Mouse (Mus musculus) lung, embryonic 15.5 days (tissue): ENCODE results near the gene Bnipl. TPM values are rescaled to one million over a fixed set of nuclear protein-coding genes. Genes with fewer than 3 reads are reported as not detected.

Experiments used
- ATAC-seq: fragments of 200-750 bp; cut with Nextera tagmentation; 2 replicates; pipeline ENCODE4 v1.8.0; 2017; ENCODE audit warnings: moderate number of reproducible peaks, borderline replicate concordance; ENCODE audit not compliant: low FRiP score, low TSS enrichment; ENCODE audit errors: extremely low read depth
- H3K27ac ChIP-seq: fragments of 300-500 bp; sonication (generic); 2 replicates; pipeline ENCODE4 v1.5.1; 2015; ENCODE audit warnings: moderate library complexity, mild to moderate bottlenecking, inconsistent platforms
- H3K27me3 ChIP-seq: fragments of 300-500 bp; sonication (generic); 2 replicates; pipeline ENCODE4 v1.6.1; 2015; ENCODE audit warnings: inconsistent platforms
- H3K36me3 ChIP-seq: fragments of 300-500 bp; sonication (generic); 2 replicates; pipeline ENCODE4 v1.6.1; 2015; ENCODE audit warnings: inconsistent platforms
- H3K4me1 ChIP-seq: fragments of 300-500 bp; sonication (generic); 2 replicates; pipeline ENCODE4 v1.6.1; 2015; ENCODE audit warnings: inconsistent platforms
- H3K4me2 ChIP-seq: fragments of 300-500 bp; sonication (generic); 2 replicates; pipeline ENCODE4 v1.6.1; 2015; ENCODE audit warnings: inconsistent platforms, mild to moderate bottlenecking, moderate library complexity
- H3K4me3 ChIP-seq: fragments of 300-500 bp; sonication (generic); 2 replicates; pipeline ENCODE4 v1.5.1; 2015; ENCODE audit warnings: mild to moderate bottlenecking, inconsistent platforms
- H3K9ac ChIP-seq: fragments of 300-500 bp; sonication (generic); 2 replicates; pipeline ENCODE4 v1.6.1; 2015; ENCODE audit warnings: inconsistent platforms
- H3K9me3 ChIP-seq: fragments of 300-500 bp; sonication (generic); 2 replicates; pipeline ENCODE4 v1.6.1; 2016; ENCODE audit warnings: inconsistent platforms
- WGBS: fragments of 180-500 bp; shearing (Covaris S2); methylation state at CpG from one replicate; pipeline ENCODE4 v1.1.7; 2015; 5-methylcytosine and 5-hydroxymethylcytosine counted together
- polyA plus RNA-seq: library from polyadenylated mRNA; unstranded; fragments of >200 nt; fragmentation: Nextera tagmentation; extraction: Ambion mirVana; gene quantifications from 2 replicates; pipeline ENCODE4 v1.2.1, GENCODE M21; 2015

Gene Bnipl
- polyA plus RNA-seq, 1 experiment from 2014 or later = 4.1 TPM

DNA sequence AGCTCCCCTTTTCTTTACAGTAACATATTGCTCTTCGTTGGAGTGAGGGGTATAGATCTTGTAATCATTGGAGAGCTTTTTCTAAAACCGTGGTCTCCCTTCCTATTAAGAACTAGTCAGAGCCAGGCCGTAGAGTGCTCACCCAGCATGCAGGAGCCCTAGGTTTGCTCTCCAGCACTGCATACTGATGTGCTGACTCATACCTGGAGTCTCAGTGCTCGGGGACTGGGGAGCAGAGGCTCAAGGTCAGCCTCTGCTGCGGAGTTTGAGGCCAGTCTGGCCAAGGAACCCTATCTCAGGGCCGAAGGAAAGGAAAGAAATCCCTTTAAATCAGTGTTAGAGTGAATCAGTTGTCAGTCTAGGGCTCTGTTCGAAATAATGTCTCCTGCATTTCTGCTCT is 18.2 kb downstream of the Bnipl start:
- H3K4me1 ChIP-seq = peaks cover 18% of the 10 kb centered on the region
- no peaks in the 10 kb centered on the region for H3K9me3 ChIP-seq
- 72% methylated on average over 7 of the region's 7 CpGs for WGBS
- H3K27ac ChIP-seq = no peak overlapping the region
- H3K27me3 ChIP-seq = no peaks in the 10 kb centered on the region
- H3K36me3 ChIP-seq = peaks cover 61% of the 10 kb centered on the region
- no peak for ATAC-seq
- no peak overlapping the region for H3K4me3 ChIP-seq
- H3K4me2 ChIP-seq = no peak overlapping the region
- H3K9ac ChIP-seq = no peak overlapping the region

DNA sequence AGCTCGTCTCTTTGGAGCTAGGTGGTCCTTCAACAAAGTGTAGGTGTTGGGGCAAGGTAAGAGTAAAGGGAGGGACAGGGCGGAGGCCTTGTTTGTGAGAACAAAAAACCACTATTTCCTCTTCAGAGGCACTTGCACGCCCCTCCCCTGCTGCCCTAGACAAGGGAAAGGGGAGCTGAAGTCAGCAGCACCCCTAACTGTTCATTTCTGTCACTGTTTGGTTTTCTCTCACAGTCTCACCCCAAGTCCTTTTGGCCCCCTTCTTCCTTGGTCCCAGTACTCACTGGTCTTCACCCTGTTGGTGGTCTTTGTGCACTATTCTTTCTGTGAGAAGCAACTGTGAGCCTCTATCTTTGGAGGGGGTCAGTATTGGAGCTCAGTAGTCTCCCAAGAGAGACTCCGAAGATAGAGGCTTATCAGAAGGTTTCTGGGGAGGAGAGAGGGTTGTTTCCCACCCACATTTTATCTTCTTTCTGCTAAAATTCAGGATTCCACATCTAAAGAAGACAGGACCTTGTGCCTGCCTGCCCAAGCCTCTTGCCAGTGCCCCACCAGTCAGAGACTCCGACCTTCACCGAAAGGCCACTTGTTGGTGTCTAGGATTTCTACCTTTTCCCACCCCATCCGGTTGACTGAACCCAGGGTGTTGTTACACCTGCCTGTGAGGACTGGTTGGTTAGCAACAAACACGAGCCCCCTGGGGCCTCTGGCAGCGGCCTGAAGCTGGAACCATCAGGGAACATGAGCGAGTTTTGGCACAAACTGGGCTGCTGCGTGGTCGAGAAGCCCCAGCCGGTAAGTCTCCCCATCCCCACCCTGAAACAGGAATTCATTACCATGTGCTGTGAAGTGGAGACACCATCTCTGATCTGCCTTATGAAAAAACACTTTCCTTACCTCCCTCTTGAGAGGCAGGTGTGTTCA is 19.4 kb downstream of the Bnipl start, which contains the start of gene Mllt11:
Mllt11 (minus strand) TSS at position 874 of the 924 bp plus-strand sequence.
- Histone ChIP-seq H3K4me3 (peak within 1 kb of the TSS; percentile 88; the same call in 1 of the 2 replicates), H3K36me3 (peaks cover 50% of the 10 kb centered on the region), H3K4me2 (peak within 1 kb of the TSS; percentile 86), H3K4me1 (peaks cover 26% of the 10 kb centered on the region), H3K9me3 (no peaks in the 10 kb centered on the region), H3K27me3 (no peaks in the 10 kb centered on the region), H3K27ac (peak within 1 kb of the TSS; percentile 98; the same call in 1 of the 2 replicates), H3K9ac (no peak within 1 kb of the TSS)
- ATAC-seq = no peak
- 75% methylated on average over 13 of the region's 13 CpGs for WGBS

DNA sequence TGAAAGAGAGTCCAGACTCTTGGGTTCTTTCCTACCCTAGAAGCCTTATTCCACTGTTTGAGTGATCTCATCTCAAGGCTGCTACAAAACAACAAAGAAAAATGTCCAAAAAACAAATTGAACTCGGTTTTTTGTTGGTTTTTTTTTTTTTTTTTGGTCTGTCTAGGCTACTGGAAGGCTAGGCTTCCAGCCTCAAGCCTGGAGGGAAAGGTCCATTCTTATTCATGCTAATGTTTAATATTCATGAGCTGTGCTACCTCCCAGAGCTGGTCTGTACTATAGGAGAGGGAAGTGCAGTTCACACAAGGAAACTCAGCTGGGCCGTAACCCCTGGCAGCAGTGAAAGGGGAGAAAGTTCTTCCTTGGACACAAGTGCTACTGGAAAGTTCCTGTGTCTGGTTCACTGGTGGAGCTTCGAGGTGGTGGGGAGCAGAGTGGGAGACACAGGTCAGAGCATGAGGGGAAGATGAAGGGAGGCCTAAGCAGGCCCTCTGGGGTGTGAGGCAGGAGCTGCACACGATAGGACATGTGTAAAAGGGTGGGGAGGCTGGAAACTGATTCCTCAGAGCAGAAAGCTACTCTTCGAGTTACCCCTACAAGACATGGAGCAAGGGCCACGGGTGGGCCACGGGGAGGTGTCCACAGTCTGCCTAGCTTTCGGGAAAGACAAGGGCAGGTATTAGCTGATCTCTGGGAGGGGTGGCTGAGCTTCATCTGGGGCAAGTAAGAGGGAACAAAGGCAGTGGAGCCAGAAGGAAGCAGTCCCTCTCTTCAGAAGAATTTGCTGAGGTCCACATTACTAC is 20.3 kb downstream of the Bnipl start:
- Histone ChIP-seq H3K4me1 (peaks cover 29% of the 10 kb centered on the region), H3K4me3 (peak overlapping the region; percentile 88), H3K9me3 (no peaks in the 10 kb centered on the region), H3K27me3 (no peaks in the 10 kb centered on the region), H3K4me2 (peak overlapping the region; percentile 86), H3K27ac (peak overlapping the region; percentile 98), H3K9ac (peak overlapping the region; percentile 96), H3K36me3 (peaks cover 42% of the 10 kb centered on the region)
- ATAC-seq = no peak
- WGBS = 41% methylated on average over 8 of the region's 8 CpGs

DNA sequence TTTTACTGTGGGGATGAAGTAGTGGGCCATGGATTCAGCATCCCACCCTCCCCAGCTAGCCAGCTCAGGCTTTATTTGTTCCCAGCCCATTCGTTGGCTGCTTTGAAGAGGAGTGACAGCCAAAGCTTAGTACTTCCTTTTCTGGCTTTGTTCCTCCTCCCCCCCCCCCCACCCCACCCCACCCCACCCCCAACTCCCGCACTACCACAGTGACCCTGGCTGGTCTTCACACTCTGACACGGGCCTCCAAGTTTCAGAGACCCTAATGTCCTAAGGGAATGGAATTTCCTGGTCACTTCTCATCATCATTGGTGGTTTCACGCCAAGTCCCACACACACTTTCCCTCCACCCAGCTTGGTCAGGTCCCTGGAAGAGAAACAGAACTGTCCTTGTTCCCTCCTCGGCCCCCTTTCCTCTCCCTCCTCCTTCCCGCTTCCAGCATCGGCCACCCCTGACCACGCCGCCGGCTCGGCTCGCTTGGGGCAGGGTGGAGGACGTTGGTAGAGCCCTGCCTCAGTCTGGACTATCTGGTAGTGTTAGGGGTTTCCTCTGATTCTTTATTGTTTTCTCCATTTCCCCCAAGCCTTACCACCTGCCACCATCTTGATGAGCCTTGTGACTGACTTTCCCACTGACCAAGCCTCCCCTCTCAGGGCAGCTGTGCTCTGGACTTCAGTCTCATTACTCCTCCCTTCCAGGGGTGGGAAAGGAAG is 21.1 kb downstream of the Bnipl start:
- Histone ChIP-seq H3K4me2 (peak overlapping the region; percentile 86), H3K27me3 (no peaks in the 10 kb centered on the region), H3K36me3 (peaks cover 40% of the 10 kb centered on the region), H3K9me3 (no peaks in the 10 kb centered on the region), H3K4me1 (peaks cover 29% of the 10 kb centered on the region), H3K4me3 (peak overlapping the region; percentile 88), H3K27ac (peak overlapping the region; percentile 98), H3K9ac (peak overlapping the region; percentile 96)
- peak; percentile 21; the same call in 1 of the 2 replicates for ATAC-seq
- under 1% methylated on average over 13 of the region's 13 CpGs for WGBS

DNA sequence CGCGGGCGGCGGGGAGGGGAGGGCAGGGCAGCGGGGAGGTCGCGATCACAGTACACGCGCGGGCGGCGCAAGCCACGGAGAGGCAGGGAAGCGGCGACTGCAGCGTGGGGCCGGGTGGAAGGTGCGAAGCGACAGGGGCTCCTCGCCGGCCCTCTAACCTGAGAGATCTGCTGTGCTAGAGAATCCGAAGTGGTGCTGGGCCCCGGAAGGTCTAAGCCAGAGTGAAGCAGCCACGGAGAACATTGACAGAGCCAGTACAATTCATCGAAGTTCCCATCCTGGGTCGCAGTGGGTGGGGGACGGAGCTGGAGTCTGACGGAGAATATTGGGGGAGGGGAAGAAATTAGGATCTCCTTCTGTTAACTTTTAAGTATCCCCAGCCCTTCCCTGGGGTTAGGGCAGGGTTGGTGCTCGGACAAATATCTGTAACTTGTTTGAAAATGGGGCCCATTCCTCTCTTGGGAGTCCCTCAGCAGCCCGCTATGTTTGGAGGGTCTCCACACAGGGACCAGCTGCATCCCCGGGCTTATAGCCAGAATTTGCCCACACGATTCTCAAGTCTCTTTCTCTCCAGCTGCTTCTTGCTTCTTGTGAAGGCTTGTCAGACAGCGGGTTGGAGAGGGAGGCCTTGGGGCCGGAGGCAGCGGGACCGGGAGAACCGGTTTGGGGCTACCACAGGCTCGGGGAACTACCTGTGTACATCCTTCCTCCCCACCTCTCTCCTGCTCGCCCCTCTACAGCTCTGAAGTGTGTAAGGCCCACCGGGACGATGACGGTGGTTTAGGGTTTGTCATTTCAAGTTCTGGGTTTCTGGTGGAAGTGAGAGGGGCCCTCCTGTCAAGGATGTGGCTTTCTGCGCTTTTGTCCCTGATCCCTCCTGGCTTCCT is 21.9 kb downstream of the Bnipl start:
- Histone ChIP-seq H3K4me1 (peaks cover 33% of the 10 kb centered on the region), H3K4me2 (peak overlapping the region; percentile 86), H3K27ac (peak overlapping the region; percentile 98), H3K9ac (peak overlapping the region; percentile 96), H3K36me3 (peaks cover 34% of the 10 kb centered on the region), H3K4me3 (peak overlapping the region; percentile 88), H3K27me3 (no peaks in the 10 kb centered on the region), H3K9me3 (no peaks in the 10 kb centered on the region)
- peak; percentile 29; the same call in 1 of the 2 replicates for ATAC-seq
- WGBS = under 1% methylated on average over 43 of the region's 43 CpGs

DNA sequence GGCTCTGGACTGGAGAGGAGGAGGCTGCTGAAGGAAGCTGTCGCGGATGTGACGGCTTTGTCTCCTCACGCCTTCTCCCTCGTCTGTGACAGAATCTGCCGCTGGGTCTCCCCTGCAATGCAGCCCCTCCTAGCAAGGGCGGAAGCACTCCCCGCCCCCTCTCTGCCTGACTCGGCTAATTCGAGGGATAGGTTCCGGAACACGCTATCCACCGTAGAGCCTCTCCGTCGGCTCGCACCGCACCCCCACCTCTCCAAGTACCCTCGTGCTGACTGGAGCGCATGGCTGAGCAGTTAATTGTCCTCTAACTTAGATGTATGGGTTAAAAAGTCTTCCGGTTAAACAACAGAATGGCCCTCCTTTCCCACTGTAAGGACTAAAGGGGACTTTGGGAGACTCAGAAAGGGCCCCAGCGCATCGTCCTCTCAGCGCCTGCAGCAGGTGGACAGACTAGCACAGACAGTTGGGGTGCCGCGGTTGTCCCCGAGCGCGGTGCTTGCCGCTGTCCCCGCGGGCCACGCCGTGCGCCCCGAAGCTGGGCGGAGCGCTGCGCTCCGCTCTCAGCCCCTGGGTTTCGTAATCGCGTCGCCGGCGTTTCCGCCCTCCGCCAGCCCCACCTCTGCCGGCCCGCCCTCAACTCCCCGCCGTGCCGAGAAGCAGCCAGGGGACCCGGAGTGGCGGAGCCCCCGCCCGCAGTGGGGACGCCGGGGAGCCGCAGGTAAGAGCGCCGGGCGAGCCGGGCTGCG is 22.7 kb downstream of the Bnipl start, which contains the start of gene Cdc42se1:
Cdc42se1 (plus strand) TSS at position 585 of the 746 bp plus-strand sequence.
- WGBS = under 1% methylated on average over 64 of the region's 64 CpGs
- H3K9ac ChIP-seq = peak within 1 kb of the TSS; percentile 96
- H3K9me3 ChIP-seq = no peaks in the 10 kb centered on the region
- peaks cover 33% of the 10 kb centered on the region for H3K4me1 ChIP-seq
- H3K27ac ChIP-seq = peak within 1 kb of the TSS; percentile 98
- peak; percentile 89 for ATAC-seq
- H3K27me3 ChIP-seq = no peaks in the 10 kb centered on the region
- peak within 1 kb of the TSS; percentile 86 for H3K4me2 ChIP-seq
- peaks cover 31% of the 10 kb centered on the region for H3K36me3 ChIP-seq
- H3K4me3 ChIP-seq = peak within 1 kb of the TSS; percentile 88

DNA sequence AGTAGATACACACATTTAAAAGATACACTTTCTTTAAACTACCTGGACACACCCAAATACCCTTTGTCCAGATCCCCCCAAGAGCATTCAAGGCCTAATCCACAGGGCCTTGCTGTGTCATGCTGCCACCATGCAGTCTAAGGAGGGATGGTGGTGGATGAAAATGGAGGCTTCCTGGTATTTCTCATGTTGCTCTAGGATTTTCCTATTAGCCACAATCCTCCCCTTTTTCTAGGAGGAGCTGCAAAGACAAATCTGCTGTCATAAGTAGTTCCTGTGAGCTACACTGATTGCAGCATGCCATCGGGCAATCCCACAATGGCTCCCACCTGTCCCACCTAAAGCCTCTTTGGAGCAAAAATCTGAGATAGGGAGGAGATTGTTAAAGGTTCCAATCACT is 23.8 kb downstream of the Bnipl start:
- Histone ChIP-seq H3K9ac (peak overlapping the region; percentile 96), H3K27me3 (no peaks in the 10 kb centered on the region), H3K4me2 (peak overlapping the region; percentile 86), H3K4me3 (peak overlapping the region; percentile 88), H3K4me1 (peaks cover 33% of the 10 kb centered on the region), H3K27ac (peak overlapping the region; percentile 98), H3K36me3 (peaks cover 29% of the 10 kb centered on the region), H3K9me3 (no peaks in the 10 kb centered on the region)
- WGBS = 6% methylated on average over 1 of the region's 1 CpGs
- ATAC-seq = no peak

DNA sequence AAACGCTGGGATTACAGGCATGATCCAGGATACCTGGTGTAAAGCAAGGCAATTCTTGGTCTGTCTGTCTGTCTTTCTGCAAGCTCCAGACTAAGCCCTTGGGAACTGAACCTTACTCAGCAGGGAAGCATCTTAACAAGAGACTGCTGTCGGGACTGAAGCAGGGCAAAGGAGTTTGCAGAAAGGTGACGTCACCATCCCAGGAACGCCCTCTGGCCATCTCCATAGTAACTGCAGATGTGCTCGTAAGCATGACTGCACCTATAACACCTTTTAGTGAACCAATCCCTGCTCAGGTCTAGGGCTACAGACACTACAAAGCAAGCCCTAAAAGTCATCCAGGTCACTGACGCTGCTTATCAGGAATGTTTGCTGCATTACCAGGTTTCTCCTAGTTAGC is 26.7 kb downstream of the Bnipl start:
- H3K9ac ChIP-seq = no peak overlapping the region
- WGBS = 37% methylated on average over 6 of the region's 6 CpGs
- peaks cover 37% of the 10 kb centered on the region for H3K36me3 ChIP-seq
- H3K4me3 ChIP-seq = no peak overlapping the region
- no peak overlapping the region for H3K27ac ChIP-seq
- no peak overlapping the region for H3K4me2 ChIP-seq
- no peaks in the 10 kb centered on the region for H3K27me3 ChIP-seq
- H3K4me1 ChIP-seq = peaks cover 15% of the 10 kb centered on the region
- no peak for ATAC-seq
- H3K9me3 ChIP-seq = no peaks in the 10 kb centered on the region

DNA sequence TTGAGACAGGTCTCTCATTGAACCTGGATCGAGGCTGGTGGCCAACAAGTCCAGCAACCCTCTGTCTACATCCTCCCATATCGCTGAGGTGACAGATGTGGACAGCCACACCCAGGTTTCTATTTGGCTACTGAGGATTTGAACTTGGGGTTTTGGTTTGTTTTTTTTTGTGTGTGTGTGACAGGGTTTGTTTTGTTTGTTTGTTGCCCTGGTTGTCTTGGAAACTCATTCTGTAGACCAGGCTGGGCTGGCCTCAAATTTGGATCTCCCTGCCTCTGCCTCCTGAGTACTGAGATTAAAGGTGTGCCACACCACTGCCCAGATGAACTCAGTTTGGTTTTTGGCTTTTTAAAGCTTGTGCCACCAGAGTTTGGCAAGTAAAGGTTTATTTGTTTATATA is 28.0 kb downstream of the Bnipl start:
- Histone ChIP-seq H3K4me3 (no peak overlapping the region), H3K27ac (no peak overlapping the region), H3K4me1 (peaks cover 21% of the 10 kb centered on the region), H3K9ac (no peak overlapping the region), H3K9me3 (no peaks in the 10 kb centered on the region), H3K27me3 (no peaks in the 10 kb centered on the region), H3K4me2 (no peak overlapping the region), H3K36me3 (peaks cover 39% of the 10 kb centered on the region)
- ATAC-seq = no peak
- WGBS = 96% methylated on average over 2 of the region's 2 CpGs

DNA sequence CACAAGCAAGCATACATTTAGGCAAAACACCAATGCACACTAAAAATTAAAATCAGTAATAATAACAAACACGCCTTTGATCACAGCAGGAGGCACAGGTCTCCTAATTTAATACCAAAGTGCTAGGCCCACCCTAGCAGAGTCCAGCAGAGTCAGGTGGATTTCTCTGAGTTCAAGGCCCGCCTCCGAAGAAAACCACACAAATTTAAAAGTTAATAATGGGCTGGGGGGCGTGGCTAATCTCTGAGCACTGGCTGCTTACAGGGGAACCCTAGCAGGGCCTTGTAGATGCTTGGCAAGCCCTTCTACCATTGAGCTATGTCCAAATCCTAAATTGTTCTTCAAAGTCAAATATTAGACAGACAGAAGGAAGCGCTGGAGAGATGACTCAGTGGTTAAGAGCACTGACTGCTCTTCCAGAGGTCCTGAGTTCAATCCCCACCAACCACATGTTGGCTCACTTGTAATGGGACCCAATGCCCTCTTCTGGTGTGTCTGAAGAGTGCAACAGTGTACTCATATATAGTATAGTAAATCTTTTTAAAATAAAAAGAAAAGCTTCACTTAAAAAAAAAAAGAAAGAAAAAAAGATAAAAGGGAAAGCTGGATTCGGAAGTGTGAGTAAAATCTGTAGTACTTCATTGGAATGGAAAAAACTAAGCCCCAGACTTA is 32.4 kb downstream of the Bnipl start:
- Histone ChIP-seq H3K36me3 (peaks cover 39% of the 10 kb centered on the region), H3K27ac (peak overlapping the region; percentile 98), H3K9ac (peak overlapping the region; percentile 73; the same call in 1 of the 2 replicates), H3K4me1 (peaks cover 16% of the 10 kb centered on the region), H3K4me3 (peak overlapping the region; percentile 63), H3K9me3 (no peaks in the 10 kb centered on the region), H3K4me2 (peak overlapping the region; percentile 63), H3K27me3 (no peaks in the 10 kb centered on the region)
- 73% methylated on average over 6 of the region's 6 CpGs for WGBS
- no peak for ATAC-seq
